Comparison of ENCODE assay signal across 8 mouse cellular contexts in genomic region chr3:9174517-9174832, GRCm38 (mm10).
DNase-seq lines count a peak whose midpoint lies in the region; ATAC-seq and TF ChIP-seq lines count a peak whose summit lies in the region.
"Had no signal": no experiment of that assay in that cellular context is flagged by ENCODE, and none has a peak within 500 bp of the region (broad histone marks: within the 10 kb centered on the region; RNA-seq: fewer than 3 reads in every experiment).

No protein-coding gene starts in this region.

- 59% methylated on average over 2 of the region's 2 CpGs for WGBS in intestine, embryonic 14.5 days
- WGBS in intestine, postnatal 0 days = 42% methylated on average over 2 of the region's 2 CpGs
- 50% methylated on average over 2 of the region's 2 CpGs for WGBS in embryonic facial prominence, embryonic 15.5 days
- 25% methylated on average over 2 of the region's 2 CpGs for WGBS in limb, embryonic 14.5 days

- no peak for DNase-seq in intestine, embryonic 14.5 days (ENCODE audit: low spot score)
- peak; percentile 22 for DNase-seq in ZHBTc4 (ENCODE audit: low read depth, low spot score)
- DNase-seq in limb, embryonic 14.5 days (ENCODE audit: low spot score) = no peak
- DNase-seq in embryo, embryonic 9.5 days (ENCODE audit: extremely low spot score) = no peak
- DNase-seq in adrenal gland, adult 18-20 months (ENCODE audit: low spot score in 2 of 2) = no peak
- DNase-seq: thymus, postnatal 4 days had no signal

- TF ChIP-seq CTCF in intestine, postnatal 0 days (IDR thresholded peaks at IDR 0.05; ENCODE audit: low read depth) = no peak

- H3K27ac ChIP-seq in intestine, embryonic 14.5 days (ENCODE audit: low read depth) = peak overlapping the region; percentile 40; the same call in 1 of the 2 replicates
- H3K27ac ChIP-seq in intestine, postnatal 0 days (ENCODE audit: low read depth, low read length) = no peak overlapping the region
- peak overlapping the region; percentile 73 for H3K27ac ChIP-seq in embryonic facial prominence, embryonic 15.5 days (replicated peaks)
- H3K27ac ChIP-seq in limb, embryonic 14.5 days (replicated peaks; ENCODE audit: low read depth, low read length) = peak overlapping the region; percentile 0; the same call in 1 of the 2 replicates

- H3K9ac ChIP-seq in intestine, embryonic 14.5 days (ENCODE audit: low read length) = no peak overlapping the region
- H3K9ac ChIP-seq in intestine, postnatal 0 days (ENCODE audit: low read depth, low read length) = no peak overlapping the region
- H3K9ac ChIP-seq in embryonic facial prominence, embryonic 15.5 days = no peak overlapping the region
- no peak overlapping the region for H3K9ac ChIP-seq in limb, embryonic 14.5 days (ENCODE audit: low read depth, low read length, severe bottlenecking)

- no peaks in the 10 kb centered on the region for H3K27me3 ChIP-seq in intestine, embryonic 14.5 days (replicated peaks; ENCODE audit: control insufficient read depth, insufficient read depth, low read length)
- H3K27me3 ChIP-seq in intestine, postnatal 0 days (replicated peaks; ENCODE audit: control insufficient read depth, insufficient read depth, low read length) = no peaks in the 10 kb centered on the region
- no peaks in the 10 kb centered on the region for H3K27me3 ChIP-seq in embryonic facial prominence, embryonic 15.5 days
- H3K27me3 ChIP-seq in limb, embryonic 14.5 days (ENCODE audit: control insufficient read depth, insufficient read depth, low read length) = no peaks in the 10 kb centered on the region

- no peak for TF ChIP-seq POLR2A in limb, embryonic 14.5 days (IDR thresholded peaks at IDR 0.05; ENCODE audit: borderline replicate concordance, extremely low read depth, insufficient read depth, insufficient read length)

- no peak for ATAC-seq in intestine, embryonic 14.5 days (replicated peaks; ENCODE audit: low FRiP score, low TSS enrichment, low read depth)
- ATAC-seq in intestine, postnatal 0 days = no peak
- no peak; the same call in 1 of the 2 replicates for ATAC-seq in embryonic facial prominence, embryonic 15.5 days (ENCODE audit: insufficient number of reproducible peaks, low FRiP score, low TSS enrichment, low read depth)
- ATAC-seq in limb, embryonic 14.5 days (ENCODE audit: low FRiP score, low read depth) = 0 out of 2 replicates have a peak, but pooled peaks have one; percentile 1

- no peak overlapping the region for H3K4me3 ChIP-seq in intestine, embryonic 14.5 days (ENCODE audit: low read depth, low read length)
- H3K4me3 ChIP-seq in intestine, postnatal 0 days (ENCODE audit: low read depth, low read length) = no peak overlapping the region
- H3K4me3 ChIP-seq in embryonic facial prominence, embryonic 15.5 days (replicated peaks) = 0 out of 2 replicates have a peak overlapping the region, but pooled peaks have one; percentile 14
- no peak overlapping the region for H3K4me3 ChIP-seq in limb, embryonic 14.5 days (replicated peaks; ENCODE audit: low read length)

- no peak overlapping the region for H3K4me2 ChIP-seq in intestine, embryonic 14.5 days (ENCODE audit: low read length)
- no peak overlapping the region for H3K4me2 ChIP-seq in intestine, postnatal 0 days (replicated peaks; ENCODE audit: low read depth)
- peak overlapping the region; percentile 36 for H3K4me2 ChIP-seq in embryonic facial prominence, embryonic 15.5 days (replicated peaks)
- peak overlapping the region; percentile 22; the same call in 1 of the 2 replicates for H3K4me2 ChIP-seq in limb, embryonic 14.5 days (replicated peaks; ENCODE audit: low read depth, low read length, severe bottlenecking)

- H3K36me3 ChIP-seq in intestine, embryonic 14.5 days (ENCODE audit: control insufficient read depth, insufficient read depth, low read length) = no peaks in the 10 kb centered on the region
- no peaks in the 10 kb centered on the region for H3K36me3 ChIP-seq in intestine, postnatal 0 days (ENCODE audit: control insufficient read depth, insufficient read depth)
- H3K36me3 ChIP-seq in embryonic facial prominence, embryonic 15.5 days = no peaks in the 10 kb centered on the region
- H3K36me3 ChIP-seq in limb, embryonic 14.5 days (ENCODE audit: control insufficient read depth, insufficient read depth, low read length) = no peaks in the 10 kb centered on the region

- no peaks in the 10 kb centered on the region for H3K9me3 ChIP-seq in intestine, embryonic 14.5 days (ENCODE audit: control insufficient read depth, low read length)
- H3K9me3 ChIP-seq in intestine, postnatal 0 days (ENCODE audit: control insufficient read depth) = no peaks in the 10 kb centered on the region
- no peaks in the 10 kb centered on the region for H3K9me3 ChIP-seq in embryonic facial prominence, embryonic 15.5 days (replicated peaks)
- no peaks in the 10 kb centered on the region for H3K9me3 ChIP-seq in limb, embryonic 14.5 days (ENCODE audit: control insufficient read depth, low read length)

- H3K4me1 ChIP-seq in intestine, embryonic 14.5 days (replicated peaks; ENCODE audit: control insufficient read depth, insufficient read depth, low read length) = peaks cover 4% of the 10 kb centered on the region
- H3K4me1 ChIP-seq in intestine, postnatal 0 days (replicated peaks; ENCODE audit: control insufficient read depth, insufficient read depth, low read length) = no peaks in the 10 kb centered on the region
- peaks cover 15% of the 10 kb centered on the region for H3K4me1 ChIP-seq in embryonic facial prominence, embryonic 15.5 days
- H3K4me1 ChIP-seq in limb, embryonic 14.5 days (ENCODE audit: control insufficient read depth, insufficient read depth, low read length) = peaks cover 14% of the 10 kb centered on the region

Comparison
In these comparisons a context has a peak if more than half of its experiments do, and no peak if none do; other contexts are left out.
1. H3K4me2 ChIP-seq: peak in embryonic facial prominence, embryonic 15.5 days (single experiment) and limb, embryonic 14.5 days (single experiment); none in intestine, embryonic 14.5 days (single experiment) and intestine, postnatal 0 days (single experiment).